Mouse (Mus musculus) heart, embryonic 14.5 days (tissue): ENCODE data around the gene Mrpl28. TPM values are rescaled to one million over a fixed set of nuclear protein-coding genes. Genes with fewer than 3 reads are reported as not detected.
A peak's percentile ranks its signal among the peaks of the same experiment; 100 is the strongest.

Source experiments
- ATAC-seq: fragments of 200-750 bp; cut with Nextera tagmentation; 2 replicates; pipeline ENCODE4 v1.8.0; 2017; ENCODE audit warnings: low read depth, moderate TSS enrichment; ENCODE audit not compliant: insufficient number of reproducible peaks, insufficient read depth, low FRiP score
- H3K27ac ChIP-seq, 2 experiments: fragments of 200-500 bp in 1 of 2; fragments of 300-500 bp in 1 of 2; sonication (generic) in 1 of 2; replicated peaks in 1 of 2; 2 replicates each; pipeline ENCODE4 v1.5.1; 2012 to 2014; ENCODE audit warnings: low read depth in 2 of 2, low read length in 2 of 2, control low read depth in 1 of 2, mild to moderate bottlenecking in 1 of 2, mixed read lengths in 1 of 2; ENCODE audit not compliant: control insufficient read depth in 1 of 2, insufficient read depth in 1 of 2
- H3K27me3 ChIP-seq: fragments of 300-500 bp; sonication (generic); 2 replicates; pipeline ENCODE4 v1.6.1; 2014; ENCODE audit warnings: mild to moderate bottlenecking, low read length, control low read depth; ENCODE audit not compliant: control insufficient read depth, insufficient read depth
- H3K36me3 ChIP-seq: fragments of 300-500 bp; sonication (generic); 2 replicates; pipeline ENCODE4 v1.6.1; 2014; ENCODE audit warnings: mild to moderate bottlenecking, control low read depth, low read length, mixed read lengths; ENCODE audit not compliant: control insufficient read depth, insufficient read depth
- H3K4me1 ChIP-seq, 2 experiments: fragments of 200-500 bp in 1 of 2; fragments of 300-500 bp in 1 of 2; sonication (generic) in 1 of 2; 2 replicates each; pipeline ENCODE4 v1.6.1; 2012 to 2014; ENCODE audit warnings: low read length in 2 of 2, control low read depth in 1 of 2, mixed read lengths in 1 of 2; ENCODE audit not compliant: control insufficient read depth in 2 of 2, insufficient read depth in 2 of 2
- H3K4me2 ChIP-seq: fragments of 300-500 bp; sonication (generic); 2 replicates; pipeline ENCODE4 v1.6.1; 2014; ENCODE audit warnings: mild to moderate bottlenecking, low read length
- H3K4me3 ChIP-seq, 2 experiments: fragments of 200-500 bp in 1 of 2; fragments of 300-500 bp in 1 of 2; sonication (generic) in 1 of 2; 2 replicates each; pipeline ENCODE4 v1.5.1; 2012 to 2014; ENCODE audit warnings: low read length in 2 of 2, mild to moderate bottlenecking in 2 of 2, control low read depth in 1 of 2, low read depth in 1 of 2, moderate library complexity in 1 of 2; ENCODE audit not compliant: control insufficient read depth in 1 of 2, insufficient read depth in 1 of 2
- H3K9ac ChIP-seq: fragments of 300-500 bp; sonication (generic); 2 replicates; pipeline ENCODE4 v1.6.1; 2014; ENCODE audit warnings: mild to moderate bottlenecking, low read length
- H3K9me3 ChIP-seq: fragments of 300-500 bp; sonication (generic); 2 replicates; pipeline ENCODE4 v1.6.1; 2016; ENCODE audit warnings: low read length, control low read depth; ENCODE audit not compliant: control insufficient read depth
- WGBS: fragments of 180-500 bp; shearing (Covaris S2); extraction: QIAGEN DNeasy Blood & Tissue Kit; methylation state at CpG from one replicate; pipeline ENCODE4 v1.1.7; 2014; 5-methylcytosine and 5-hydroxymethylcytosine counted together
- polyA plus RNA-seq: library from polyadenylated mRNA; unstranded; fragments of >200 nt; fragmentation: Nextera tagmentation; extraction: Ambion mirVana; gene quantifications from 2 replicates; pipeline ENCODE4 v1.2.1, GENCODE M21; 2014

Mrpl28 gene
- polyA plus RNA-seq, 1 experiment from 2014 or later, result 237 TPM

GRCm38 (mm10) chr17:26116503-26117258, 6.6 kb upstream of the Mrpl28 start:
- no peaks in the 10 kb centered on the region for H3K36me3 ChIP-seq
- peaks cover 3 to 4% of the 10 kb centered on the region in 2 experiments; a peak in 2 of 4 replicates for H3K4me1 ChIP-seq
- H3K27me3 ChIP-seq, result peaks cover 75% of the 10 kb centered on the region
- H3K4me3 ChIP-seq, result no peak overlapping the region
- WGBS, result 69% methylated on average over 17 of the region's 17 CpGs
- H3K9me3 ChIP-seq, result no peaks in the 10 kb centered on the region
- H3K9ac ChIP-seq, result no peak overlapping the region
- no peak overlapping the region for H3K4me2 ChIP-seq
- ATAC-seq, result no peak
- no peak overlapping the region for H3K27ac ChIP-seq

GRCm38 (mm10) chr17:26119766-26120710, 3.3 kb upstream of the Mrpl28 start:
- Histone ChIP-seq H3K4me3 (no peak overlapping the region), H3K27me3 (peaks cover 42% of the 10 kb centered on the region), H3K9ac (no peak overlapping the region; the same call in 1 of the 2 replicates), H3K4me2 (no peak overlapping the region), H3K4me1 (peaks cover 3 to 7% of the 10 kb centered on the region in 2 experiments; a peak in 2 of 4 replicates), H3K27ac (no peak overlapping the region), H3K36me3 (peaks cover under 1% of the 10 kb centered on the region; the same call in 1 of the 2 replicates), H3K9me3 (no peaks in the 10 kb centered on the region)
- no peak for ATAC-seq
- 45% methylated on average over 33 of the region's 33 CpGs for WGBS

- Histone ChIP-seq H3K4me1 (peaks cover 3 to 7% of the 10 kb centered on the region in 2 experiments; a peak in 2 of 4 replicates), H3K4me3 (no peak overlapping the region), H3K36me3 (peaks cover 25% of the 10 kb centered on the region), H3K9me3 (no peaks in the 10 kb centered on the region), H3K27me3 (peaks cover 17% of the 10 kb centered on the region), H3K9ac (no peak overlapping the region), H3K4me2 (no peak overlapping the region), H3K27ac (no peak overlapping the region)
- ATAC-seq, result no peak
- 48% methylated on average over 5 of the region's 5 CpGs for WGBS
Observed at GRCm38 (mm10) chr17:26122431-26123140, 714 bp upstream of the Mrpl28 start.

GRCm38 (mm10) chr17:26124560-26124959, 1.3 kb downstream of the Mrpl28 start:
- Histone ChIP-seq H3K36me3 (peaks cover 45% of the 10 kb centered on the region), H3K27ac (no peak overlapping the region), H3K9ac (peak overlapping the region; percentile 90), H3K9me3 (no peaks in the 10 kb centered on the region), H3K4me3 (peak overlapping the region; percentile 85 to 87; a peak in 2 of 4 replicates), H3K4me2 (peak overlapping the region; percentile 68), H3K27me3 (no peaks in the 10 kb centered on the region; the same call in 1 of the 2 replicates), H3K4me1 (peaks cover 3 to 7% of the 10 kb centered on the region in 2 experiments; a peak in 2 of 4 replicates)
- ATAC-seq, result no peak
- WGBS, result 88% methylated on average over 7 of the region's 7 CpGs

GRCm38 (mm10) chr17:26125226-26125625, 1.9 kb downstream of the Mrpl28 start:
- Histone ChIP-seq H3K9me3 (no peaks in the 10 kb centered on the region), H3K27ac (no peak overlapping the region), H3K4me3 (no peak overlapping the region), H3K27me3 (no peaks in the 10 kb centered on the region), H3K36me3 (peaks cover 51% of the 10 kb centered on the region), H3K4me2 (no peak overlapping the region), H3K9ac (no peak overlapping the region), H3K4me1 (peaks cover 3 to 7% of the 10 kb centered on the region in 2 experiments; a peak in 2 of 4 replicates)
- 92% methylated on average over 10 of the region's 10 CpGs for WGBS
- ATAC-seq, result no peak

GRCm38 (mm10) chr17:26131062-26131732, 7.9 kb downstream of the Mrpl28 start:
- Histone ChIP-seq H3K27me3 (no peaks in the 10 kb centered on the region), H3K9me3 (no peaks in the 10 kb centered on the region), H3K36me3 (peaks cover 54% of the 10 kb centered on the region), H3K4me1 (no peaks in the 10 kb centered on the region), H3K9ac (no peak overlapping the region), H3K27ac (no peak overlapping the region), H3K4me2 (no peak overlapping the region), H3K4me3 (no peak overlapping the region)
- ATAC-seq, result no peak
- WGBS, result 89% methylated on average over 18 of the region's 18 CpGs
